Mouse (Mus musculus): ENCODE data around the gene Ms4a10. TPM values are rescaled to one million over a fixed set of nuclear protein-coding genes. Genes with fewer than 3 reads are reported as not detected.
A peak's percentile ranks its signal among the peaks of the same experiment; 100 is the strongest.

Ms4a10 gene
- total and polyA plus RNA-seq, 3 experiments: not detected

- no peak for TF ChIP-seq KAT2A (conservative IDR thresholded peaks at IDR 0.05; ENCODE audit: low read depth, low read length)
- no peak for TF ChIP-seq BHLHE40 (IDR thresholded peaks at IDR 0.05; ENCODE audit: borderline replicate concordance, low read depth, low read length)
- no peak for TF ChIP-seq HCFC1 (IDR thresholded peaks at IDR 0.05; ENCODE audit: low read depth, low read length)
- 0 out of 2 replicates have a peak, but pooled peaks have one; percentile 6 for TF ChIP-seq SMC3 (IDR thresholded peaks at IDR 0.05; ENCODE audit: low read depth, low read length)
- peak; percentile 37 to 67 for TF ChIP-seq EP300 (IDR thresholded peaks at IDR 0.05; ENCODE audit: low read depth in 1 of 2, low read length in 2 of 2)
- 0 out of 2 replicates have a peak, but pooled peaks have one; percentile 36 for TF ChIP-seq TCF12 (IDR thresholded peaks at IDR 0.05; ENCODE audit: low read depth, low read length)
- TF ChIP-seq NELFE (IDR thresholded peaks at IDR 0.05; ENCODE audit: low read depth, low read length): no peak
- no peak for TF ChIP-seq GATA1 (IDR thresholded peaks at IDR 0.05; ENCODE audit: low read depth, low read length)
- peak; percentile 44; the same call in 1 of the 2 replicates for TF ChIP-seq MEF2A (IDR thresholded peaks at IDR 0.05; ENCODE audit: extremely low read depth, insufficient replicate concordance, low read depth, low read length, poor library complexity, severe bottlenecking)
- peak; percentile 38 for TF ChIP-seq TAL1 (IDR thresholded peaks at IDR 0.05; ENCODE audit: low read length)
- no peak for TF ChIP-seq MAFK (IDR thresholded peaks at IDR 0.05; ENCODE audit: borderline replicate concordance, low read depth, low read length)
- no peak for TF ChIP-seq CHD1 (IDR thresholded peaks at IDR 0.05; ENCODE audit: low read depth, low read length)
- TF ChIP-seq MYB (IDR thresholded peaks at IDR 0.05; ENCODE audit: low read depth, low read length): no peak
- TF ChIP-seq CTCF (IDR thresholded peaks at IDR 0.05 in 2 of 3, conservative IDR thresholded peaks at IDR 0.05 in 1 of 3; ENCODE audit: control insufficient read depth in 1 of 3, insufficient read depth in 1 of 3, low read depth in 2 of 3, low read length in 3 of 3, poor library complexity in 1 of 3, severe bottlenecking in 1 of 3): no peak
- TF ChIP-seq ZMIZ1 (IDR thresholded peaks at IDR 0.05; ENCODE audit: low read depth, low read length): no peak
- no peak; the same call in 1 of the 2 replicates for TF ChIP-seq ETS1 (IDR thresholded peaks at IDR 0.05; ENCODE audit: low read depth, low read length)
- TF ChIP-seq ZKSCAN1 (IDR thresholded peaks at IDR 0.05; ENCODE audit: low read depth, low read length): no peak
- no peak for TF ChIP-seq TBP (IDR thresholded peaks at IDR 0.05; ENCODE audit: low read depth, low read length)
- no peak for TF ChIP-seq POLR2AphosphoS2 (IDR thresholded peaks at IDR 0.05; ENCODE audit: low read length)
- no peak for TF ChIP-seq UBTF (IDR thresholded peaks at IDR 0.05; ENCODE audit: borderline replicate concordance, insufficient read depth, low read depth, low read length)
- Histone ChIP-seq H3K27ac (ENCODE audit: control insufficient read depth, low read depth, low read length) (no peak overlapping the region), H3K79me2 (ENCODE audit: control insufficient read depth, insufficient read depth, low read length, poor library complexity) (no peaks in the 10 kb centered on the region), H3K4me1 (ENCODE audit: control insufficient read depth in 1 of 2, insufficient read depth in 2 of 2, low read length in 2 of 2) (peaks cover 0 to 10% of the 10 kb centered on the region in 2 experiments; a peak in 2 of 4 replicates), H3K4me3 (ENCODE audit: control insufficient read depth in 1 of 2, insufficient read depth in 1 of 2, low read depth in 2 of 2, low read length in 2 of 2) (no peak overlapping the region), H3K9ac (ENCODE audit: control insufficient read depth, low read depth, low read length, poor library complexity, severe bottlenecking) (no peak overlapping the region), H3K36me3 (ENCODE audit: control insufficient read depth in 1 of 2, insufficient read depth in 2 of 2, low read length in 2 of 2) (no peaks in the 10 kb centered on the region), H3K9me3 (replicated peaks; ENCODE audit: insufficient read depth, low read length) (no peaks in the 10 kb centered on the region), H3K27me3 (ENCODE audit: control insufficient read depth in 1 of 2, insufficient read depth in 2 of 2, low read length in 2 of 2) (no peaks in the 10 kb centered on the region)
- peak; percentile 73 for DNase-seq (ENCODE audit: low read depth, low spot score)
These were observed 60.2 kb downstream of the Ms4a10 start for GRCm38 (mm10) chr19:10914291-10914690.

Other genes starting within 250 kb of the Ms4a10 start
- not detected in 2 replicates for gene Cd5, start 235.7 kb downstream of the Ms4a10 start, total RNA-seq (2012; rRNA removed)
- gene Cd5, start 235.7 kb downstream of the Ms4a10 start, polyA plus RNA-seq (2012; ENCODE audit: insufficient read depth in 1 of 2, insufficient read length in 2 of 2, low read depth in 1 of 2, low replicate concordance in 2 of 2, missing spikeins in 1 of 2): not detected
- not detected in 2 replicates for gene Cd6, start 144.6 kb downstream of the Ms4a10 start, total RNA-seq (2012; rRNA removed)
- gene Cd6, start 144.6 kb downstream of the Ms4a10 start, polyA plus RNA-seq (2012; ENCODE audit: insufficient read depth in 1 of 2, insufficient read length in 2 of 2, low read depth in 1 of 2, low replicate concordance in 2 of 2, missing spikeins in 1 of 2): not detected
- not detected in 2 replicates for gene Slc15a3, start 134.9 kb downstream of the Ms4a10 start, total RNA-seq (2012; rRNA removed)
- not detected for gene Slc15a3, start 134.9 kb downstream of the Ms4a10 start, polyA plus RNA-seq (2012; ENCODE audit: insufficient read depth in 1 of 2, insufficient read length in 2 of 2, low read depth in 1 of 2, low replicate concordance in 2 of 2, missing spikeins in 1 of 2)
- not detected in 2 replicates for gene Tmem132a, start 104.7 kb downstream of the Ms4a10 start, total RNA-seq (2012; rRNA removed)
- not detected for gene Tmem132a, start 104.7 kb downstream of the Ms4a10 start, polyA plus RNA-seq (2012; ENCODE audit: insufficient read depth in 1 of 2, insufficient read length in 2 of 2, low read depth in 1 of 2, low replicate concordance in 2 of 2, missing spikeins in 1 of 2)
- gene Tmem109, start 92.7 kb downstream of the Ms4a10 start, total RNA-seq (2012; rRNA removed): 20.6 and 30.4 TPM in 2 replicates
- 10 to 100 TPM in 1 of 2 experiments, not detected in 1; 42.4 TPM for gene Tmem109, start 92.7 kb downstream of the Ms4a10 start, polyA plus RNA-seq (2012; ENCODE audit: insufficient read depth in 1 of 2, insufficient read length in 2 of 2, low read depth in 1 of 2, low replicate concordance in 2 of 2, missing spikeins in 1 of 2)
- gene Prpf19, start 79.4 kb downstream of the Ms4a10 start, total RNA-seq (2012; rRNA removed): 154 and 158 TPM in 2 replicates
- 100 to 1,000 TPM; 128 to 363 TPM for gene Prpf19, start 79.4 kb downstream of the Ms4a10 start, polyA plus RNA-seq (2012; ENCODE audit: insufficient read depth in 1 of 2, insufficient read length in 2 of 2, low read depth in 1 of 2, low replicate concordance in 2 of 2, missing spikeins in 1 of 2)
- not detected in 2 replicates for gene Zp1, start 54.0 kb downstream of the Ms4a10 start, total RNA-seq (2012; rRNA removed)
- gene Zp1, start 54.0 kb downstream of the Ms4a10 start, polyA plus RNA-seq (2012; ENCODE audit: insufficient read depth in 1 of 2, insufficient read length in 2 of 2, low read depth in 1 of 2, low replicate concordance in 2 of 2, missing spikeins in 1 of 2): not detected
- 0.33 and 0.46 TPM in 2 replicates for gene Ptgdr2, start 37.5 kb downstream of the Ms4a10 start, total RNA-seq (2012; rRNA removed)
- under 1 TPM in 1 of 2 experiments, not detected in 1; 0.31 TPM for gene Ptgdr2, start 37.5 kb downstream of the Ms4a10 start, polyA plus RNA-seq (2012; ENCODE audit: insufficient read depth in 1 of 2, insufficient read length in 2 of 2, low read depth in 1 of 2, low replicate concordance in 2 of 2, missing spikeins in 1 of 2)
- gene Ccdc86, start 25.4 kb downstream of the Ms4a10 start, total RNA-seq (2012; rRNA removed): 20.2 and 29.5 TPM in 2 replicates
- 10 to 100 TPM in 1 of 2 experiments, not detected in 1; 50.9 TPM for gene Ccdc86, start 25.4 kb downstream of the Ms4a10 start, polyA plus RNA-seq (2012; ENCODE audit: insufficient read depth in 1 of 2, insufficient read length in 2 of 2, low read depth in 1 of 2, low replicate concordance in 2 of 2, missing spikeins in 1 of 2)
- not detected in 2 replicates for gene Ms4a15, start 18.6 kb upstream of the Ms4a10 start, total RNA-seq (2012; rRNA removed)
- gene Ms4a15, start 18.6 kb upstream of the Ms4a10 start, polyA plus RNA-seq (2012; ENCODE audit: insufficient read depth in 1 of 2, insufficient read length in 2 of 2, low read depth in 1 of 2, low replicate concordance in 2 of 2, missing spikeins in 1 of 2): not detected
- not detected in 2 replicates for gene Ms4a18, start 43.4 kb upstream of the Ms4a10 start, total RNA-seq (2012; rRNA removed)
- not detected for gene Ms4a18, start 43.4 kb upstream of the Ms4a10 start, polyA plus RNA-seq (2012; ENCODE audit: insufficient read depth in 1 of 2, insufficient read length in 2 of 2, low read depth in 1 of 2, low replicate concordance in 2 of 2, missing spikeins in 1 of 2)
- not detected in 2 replicates for gene Ms4a8a, start 106.4 kb upstream of the Ms4a10 start, total RNA-seq (2012; rRNA removed)
- not detected for gene Ms4a8a, start 106.4 kb upstream of the Ms4a10 start, polyA plus RNA-seq (2012; ENCODE audit: insufficient read depth in 1 of 2, insufficient read length in 2 of 2, low read depth in 1 of 2, low replicate concordance in 2 of 2, missing spikeins in 1 of 2)
- gene 1700017D01Rik, start 156.2 kb upstream of the Ms4a10 start, total RNA-seq (2012; rRNA removed): not detected in 2 replicates
- not detected for gene 1700017D01Rik, start 156.2 kb upstream of the Ms4a10 start, polyA plus RNA-seq (2012; ENCODE audit: insufficient read depth in 1 of 2, insufficient read length in 2 of 2, low read depth in 1 of 2, low replicate concordance in 2 of 2, missing spikeins in 1 of 2)
- gene 1700025F22Rik, start 190.7 kb upstream of the Ms4a10 start, total RNA-seq (2012; rRNA removed): not detected in 2 replicates
- not detected for gene 1700025F22Rik, start 190.7 kb upstream of the Ms4a10 start, polyA plus RNA-seq (2012; ENCODE audit: insufficient read depth in 1 of 2, insufficient read length in 2 of 2, low read depth in 1 of 2, low replicate concordance in 2 of 2, missing spikeins in 1 of 2)
- gene Ms4a13, start 222.1 kb upstream of the Ms4a10 start, total RNA-seq (2012; rRNA removed): not detected in 2 replicates
- gene Ms4a13, start 222.1 kb upstream of the Ms4a10 start, polyA plus RNA-seq (2012; ENCODE audit: insufficient read depth in 1 of 2, insufficient read length in 2 of 2, low read depth in 1 of 2, low replicate concordance in 2 of 2, missing spikeins in 1 of 2): not detected